Mouse (Mus musculus) kidney, embryonic 14.5 days (tissue): ENCODE results near the gene Traf4. TPM values are rescaled to one million over a fixed set of nuclear protein-coding genes. Genes with fewer than 3 reads are reported as not detected.

Experiments used
- ATAC-seq: fragments of 200-750 bp; cut with Nextera tagmentation; 2 replicates; pipeline ENCODE4 v1.8.0; 2017; ENCODE audit warnings: moderate number of reproducible peaks, mild to moderate bottlenecking, moderate TSS enrichment, moderate library complexity; ENCODE audit not compliant: low FRiP score, low TSS enrichment
- H3K27ac ChIP-seq: fragments of 300-500 bp; sonication (generic); 2 replicates; pipeline ENCODE4 v1.5.1; 2014; ENCODE audit warnings: low read depth, mild to moderate bottlenecking, low read length, moderate library complexity, mixed read lengths
- H3K27me3 ChIP-seq: fragments of 300-500 bp; sonication (generic); 2 replicates; pipeline ENCODE4 v1.6.1; 2014; ENCODE audit warnings: mild to moderate bottlenecking, low read length; ENCODE audit not compliant: control insufficient read depth, insufficient read depth
- H3K36me3 ChIP-seq: fragments of 300-500 bp; sonication (generic); 2 replicates; pipeline ENCODE4 v1.6.1; 2014; ENCODE audit warnings: low read length, mixed read lengths; ENCODE audit not compliant: control insufficient read depth, insufficient read depth
- H3K4me1 ChIP-seq: fragments of 300-500 bp; sonication (generic); 2 replicates; pipeline ENCODE4 v1.6.1; 2014; ENCODE audit warnings: low read length, mixed read lengths; ENCODE audit not compliant: control insufficient read depth, insufficient read depth
- H3K4me2 ChIP-seq: fragments of 300-500 bp; sonication (generic); replicated peaks from 2 replicates; pipeline ENCODE4 v1.6.1; 2014; ENCODE audit warnings: low read depth, mild to moderate bottlenecking, low read length
- H3K4me3 ChIP-seq: fragments of 300-500 bp; sonication (generic); 2 replicates; pipeline ENCODE4 v1.5.1; 2014; ENCODE audit warnings: mild to moderate bottlenecking, low read length
- H3K9ac ChIP-seq: fragments of 300-500 bp; sonication (generic); 2 replicates; pipeline ENCODE4 v1.6.1; 2014; ENCODE audit warnings: low read depth, mild to moderate bottlenecking, low read length, moderate library complexity
- H3K9me3 ChIP-seq: fragments of 300-500 bp; sonication (generic); 2 replicates; pipeline ENCODE4 v1.6.1; 2016; ENCODE audit warnings: low read length; ENCODE audit not compliant: control insufficient read depth
- WGBS: fragments of 180-500 bp; shearing (Covaris S2); extraction: QIAGEN DNeasy Blood & Tissue Kit; methylation state at CpG from one replicate; pipeline ENCODE4 v1.1.7; 2014; 5-methylcytosine and 5-hydroxymethylcytosine counted together
- polyA plus RNA-seq: library from polyadenylated mRNA; unstranded; fragments of >200 nt; fragmentation: Nextera tagmentation; extraction: Ambion mirVana; gene quantifications from 2 replicates; pipeline ENCODE4 v1.2.1, GENCODE M21; 2014

Traf4 gene
- polyA plus RNA-seq, 1 experiment from 2014 or later: 68.2 TPM

DNA sequence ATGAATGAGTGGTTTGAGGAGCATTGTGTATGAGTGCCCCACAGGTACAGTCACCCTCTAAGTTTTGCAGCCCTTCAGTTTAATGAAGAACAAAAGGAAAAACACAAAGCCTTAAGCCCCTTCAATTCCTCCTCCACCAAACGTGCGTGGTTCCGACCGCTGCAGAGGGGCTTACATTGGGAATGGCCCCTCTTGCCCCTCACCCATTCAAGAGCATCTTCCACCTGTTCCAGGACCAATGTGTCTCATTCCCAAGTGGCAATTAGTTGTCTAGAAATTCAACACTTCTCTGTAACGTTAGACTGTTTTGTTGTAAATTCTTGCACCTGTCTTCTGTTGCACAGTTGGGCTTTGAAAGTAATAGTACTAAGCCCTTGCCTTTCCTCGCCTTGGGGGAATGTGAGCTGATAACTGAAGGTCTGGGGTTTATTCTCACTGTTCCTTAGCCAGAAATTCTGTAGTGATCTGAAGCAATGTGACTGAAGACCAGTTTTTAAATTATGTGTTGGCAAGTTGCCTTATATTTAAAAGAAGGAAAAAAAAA lies 9.2 kb downstream of the Traf4 start:
- no peak overlapping the region for H3K4me3 ChIP-seq
- 60% methylated on average over 6 of the region's 6 CpGs for WGBS
- no peak overlapping the region for H3K4me2 ChIP-seq
- no peaks in the 10 kb centered on the region for H3K9me3 ChIP-seq
- H3K27ac ChIP-seq: no peak overlapping the region
- no peak overlapping the region for H3K9ac ChIP-seq
- ATAC-seq: no peak
- H3K27me3 ChIP-seq: no peaks in the 10 kb centered on the region
- no peaks in the 10 kb centered on the region for H3K4me1 ChIP-seq
- peaks cover 89% of the 10 kb centered on the region for H3K36me3 ChIP-seq

DNA sequence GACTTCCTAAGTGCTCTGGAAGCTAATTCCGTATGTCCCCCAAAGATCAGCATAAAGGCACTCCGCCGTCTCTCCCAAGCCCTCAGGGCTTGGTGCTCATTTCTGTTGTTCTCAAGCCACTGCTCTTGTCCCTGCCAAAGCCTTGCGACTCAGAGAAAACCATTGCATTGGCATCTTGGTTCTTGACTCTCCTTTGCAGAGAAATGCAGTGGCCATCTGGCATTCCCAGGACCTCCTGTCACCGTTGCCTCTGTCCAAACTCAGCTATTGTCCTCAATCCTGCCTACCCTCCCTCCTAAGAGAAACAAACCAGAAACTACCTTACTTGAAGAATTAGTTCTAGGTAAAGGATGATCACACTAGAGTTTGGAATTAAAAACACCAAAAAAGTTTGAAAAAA lies 9.7 kb downstream of the Traf4 start:
- Histone ChIP-seq H3K9ac (no peak overlapping the region), H3K4me3 (no peak overlapping the region), H3K4me2 (no peak overlapping the region), H3K27ac (no peak overlapping the region), H3K36me3 (peaks cover 88% of the 10 kb centered on the region), H3K9me3 (no peaks in the 10 kb centered on the region), H3K4me1 (no peaks in the 10 kb centered on the region), H3K27me3 (no peaks in the 10 kb centered on the region)
- 89% methylated on average over 5 of the region's 5 CpGs for WGBS
- no peak for ATAC-seq

- H3K27me3 ChIP-seq: no peaks in the 10 kb centered on the region
- H3K9me3 ChIP-seq: no peaks in the 10 kb centered on the region
- H3K4me3 ChIP-seq: no peak overlapping the region
- peaks cover 81% of the 10 kb centered on the region for H3K36me3 ChIP-seq
- no peak overlapping the region for H3K4me2 ChIP-seq
- H3K27ac ChIP-seq: no peak overlapping the region
- no peak for ATAC-seq
- WGBS: 80% methylated on average over 13 of the region's 13 CpGs
- no peaks in the 10 kb centered on the region for H3K4me1 ChIP-seq
- H3K9ac ChIP-seq: no peak overlapping the region
Observed at GRCm38 (mm10) chr11:78153778-78154177, 11.6 kb downstream of the Traf4 start.

GRCm38 (mm10) chr11:78152299-78153231 lies 12.8 kb downstream of the Traf4 start:
- Histone ChIP-seq H3K4me1 (no peaks in the 10 kb centered on the region), H3K36me3 (peaks cover 69% of the 10 kb centered on the region), H3K4me2 (no peak overlapping the region), H3K4me3 (no peak overlapping the region), H3K9me3 (no peaks in the 10 kb centered on the region), H3K27me3 (no peaks in the 10 kb centered on the region), H3K27ac (0 out of 2 replicates have a peak overlapping the region, but pooled peaks have one; percentile 11), H3K9ac (no peak overlapping the region)
- WGBS: 73% methylated on average over 9 of the region's 9 CpGs
- no peak for ATAC-seq

- ATAC-seq: no peak
- Histone ChIP-seq H3K9ac (no peak overlapping the region), H3K4me3 (no peak overlapping the region), H3K36me3 (peaks cover 58% of the 10 kb centered on the region), H3K4me1 (no peaks in the 10 kb centered on the region), H3K9me3 (no peaks in the 10 kb centered on the region), H3K4me2 (no peak overlapping the region), H3K27me3 (no peaks in the 10 kb centered on the region), H3K27ac (no peak overlapping the region)
- WGBS: 26% methylated on average over 1 of the region's 1 CpGs
Observed at GRCm38 (mm10) chr11:78151161-78151560, 14.2 kb downstream of the Traf4 start.

GRCm38 (mm10) chr11:78146707-78147543 lies 18.5 kb downstream of the Traf4 start:
- Histone ChIP-seq H3K36me3 (peaks cover 42% of the 10 kb centered on the region; the same call in 1 of the 2 replicates), H3K27me3 (no peaks in the 10 kb centered on the region), H3K9ac (no peak overlapping the region), H3K4me2 (no peak overlapping the region), H3K9me3 (no peaks in the 10 kb centered on the region), H3K4me3 (no peak overlapping the region), H3K4me1 (no peaks in the 10 kb centered on the region), H3K27ac (no peak overlapping the region)
- ATAC-seq: no peak
- 91% methylated on average over 6 of the region's 6 CpGs for WGBS

DNA sequence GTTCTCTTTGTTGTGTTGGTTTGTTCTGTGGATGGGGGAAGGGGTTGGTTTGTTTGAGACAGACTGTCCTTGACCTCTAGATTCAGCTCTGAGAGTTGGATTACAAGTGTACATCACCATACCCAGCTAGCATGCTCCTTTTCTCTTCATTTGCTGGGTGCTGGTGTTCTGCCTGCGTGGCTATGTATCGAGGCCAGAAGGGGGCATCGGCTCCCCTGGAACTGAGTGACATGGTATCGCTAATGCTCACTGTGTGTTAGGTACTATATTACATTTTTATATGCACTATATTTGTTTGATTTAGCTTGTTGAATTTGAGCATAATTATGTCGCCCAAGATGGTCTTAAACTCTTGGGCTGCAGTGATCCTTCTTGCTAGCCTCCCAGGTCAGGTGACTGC lies 19.2 kb downstream of the Traf4 start:
- 81% methylated on average over 5 of the region's 5 CpGs for WGBS
- no peaks in the 10 kb centered on the region for H3K27me3 ChIP-seq
- no peak overlapping the region for H3K4me3 ChIP-seq
- H3K4me1 ChIP-seq: no peaks in the 10 kb centered on the region
- H3K36me3 ChIP-seq: peaks cover 40% of the 10 kb centered on the region; the same call in 1 of the 2 replicates
- H3K27ac ChIP-seq: no peak overlapping the region
- no peak overlapping the region for H3K4me2 ChIP-seq
- H3K9ac ChIP-seq: no peak overlapping the region
- ATAC-seq: no peak
- no peaks in the 10 kb centered on the region for H3K9me3 ChIP-seq

- ATAC-seq: no peak
- H3K36me3 ChIP-seq: peaks cover 29% of the 10 kb centered on the region; the same call in 1 of the 2 replicates
- H3K27me3 ChIP-seq: no peaks in the 10 kb centered on the region
- H3K4me2 ChIP-seq: no peak overlapping the region
- whole genome bisulfite sequencing: 90% methylated on average over 2 of the region's 2 CpGs
- H3K4me1 ChIP-seq: no peaks in the 10 kb centered on the region
- no peak overlapping the region for H3K4me3 ChIP-seq
- no peak overlapping the region for H3K9ac ChIP-seq
- no peak overlapping the region for H3K27ac ChIP-seq
- H3K9me3 ChIP-seq: no peaks in the 10 kb centered on the region
Observed at GRCm38 (mm10) chr11:78143520-78143919, 21.9 kb downstream of the Traf4 start.
